Mouse (Mus musculus): ENCODE measurements at regions not wholly inside any gene's neighbourhood (a gene's known extent, or its start where the extent isn't known, plus 50 kb on each side); places are given as distances from the start of the nearest gene placed in this dataset.

DNA sequence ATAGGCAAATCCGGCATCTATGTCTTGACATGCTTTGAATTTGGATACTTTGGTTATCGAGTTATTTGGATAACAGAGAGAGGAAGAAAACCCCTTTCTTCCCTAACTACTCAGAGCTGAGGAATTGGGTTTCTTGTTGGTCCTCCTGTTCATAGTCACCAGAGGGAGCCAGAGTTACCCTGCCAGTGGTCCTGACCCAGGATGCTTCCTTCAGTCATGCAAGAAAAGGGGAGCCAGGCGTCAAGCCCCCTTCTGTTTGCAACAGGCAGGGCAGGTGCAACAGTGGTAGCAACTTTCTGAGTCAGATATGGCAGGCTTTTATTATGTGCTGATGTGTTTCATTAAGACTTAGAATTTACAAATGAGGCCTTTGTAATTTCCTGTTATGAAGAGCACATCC is 101.4 kb upstream of the B430305J03Rik start:
- TF ChIP-seq GATA1 (IDR thresholded peaks at IDR 0.05; ENCODE audit: borderline replicate concordance, low read length) (no peak), FLI1 (IDR thresholded peaks at IDR 0.05; ENCODE audit: low read length) (no peak)

Data from megakaryocyte, embryonic 14.5 days (primary cell).